Mouse (Mus musculus): Measurements from ENCODE around the gene A930009A15Rik. TPM values are rescaled to one million over a fixed set of nuclear protein-coding genes. Genes with fewer than 3 reads are reported as not detected.

The A930009A15Rik gene
- 3.9 and 7.1 TPM in 2 replicates for polyA plus RNA-seq (2011; ENCODE audit: insufficient read depth, insufficient read length, low replicate concordance, missing spikeins)

GRCm38 (mm10) chr10:115569712-115570491 is at the start of gene A930009A15Rik:
A930009A15Rik (plus strand) TSS chr10:115569986.
- H3K27ac ChIP-seq (ENCODE audit: control insufficient read depth, insufficient read depth, low read depth, low read length, poor library complexity), result no peak within 1 kb of the TSS
- no peak for TF ChIP-seq POLR2A (IDR thresholded peaks at IDR 0.05; ENCODE audit: borderline replicate concordance, control insufficient read depth, low read depth, low read length)
- no peak for TF ChIP-seq CTCF (IDR thresholded peaks at IDR 0.05; ENCODE audit: control insufficient read depth, insufficient read depth, low read length)
- no peaks in the 10 kb centered on the region for H3K4me1 ChIP-seq (ENCODE audit: control insufficient read depth, insufficient read depth, low read length)
- H3K4me3 ChIP-seq (replicated peaks; ENCODE audit: control insufficient read depth, low read depth, low read length), result no peak within 1 kb of the TSS
- 74% methylated on average over 15 of the region's 15 CpGs for WGBS

GRCm38 (mm10) chr10:115520200-115521080 is 49.3 kb upstream of the A930009A15Rik start:
- TF ChIP-seq CTCF (IDR thresholded peaks at IDR 0.05; ENCODE audit: control insufficient read depth, insufficient read depth, low read length) (no peak), POLR2A (IDR thresholded peaks at IDR 0.05; ENCODE audit: borderline replicate concordance, control insufficient read depth, low read depth, low read length) (no peak)
- whole genome bisulfite sequencing, result 56% methylated on average over 17 of the region's 17 CpGs
- H3K27ac ChIP-seq (ENCODE audit: control insufficient read depth, insufficient read depth, low read depth, low read length, poor library complexity), result no peak overlapping the region
- H3K4me3 ChIP-seq (replicated peaks; ENCODE audit: control insufficient read depth, low read depth, low read length), result no peak overlapping the region
- no peaks in the 10 kb centered on the region; the same call in 1 of the 2 replicates for H3K4me1 ChIP-seq (ENCODE audit: control insufficient read depth, insufficient read depth, low read length)

DNA sequence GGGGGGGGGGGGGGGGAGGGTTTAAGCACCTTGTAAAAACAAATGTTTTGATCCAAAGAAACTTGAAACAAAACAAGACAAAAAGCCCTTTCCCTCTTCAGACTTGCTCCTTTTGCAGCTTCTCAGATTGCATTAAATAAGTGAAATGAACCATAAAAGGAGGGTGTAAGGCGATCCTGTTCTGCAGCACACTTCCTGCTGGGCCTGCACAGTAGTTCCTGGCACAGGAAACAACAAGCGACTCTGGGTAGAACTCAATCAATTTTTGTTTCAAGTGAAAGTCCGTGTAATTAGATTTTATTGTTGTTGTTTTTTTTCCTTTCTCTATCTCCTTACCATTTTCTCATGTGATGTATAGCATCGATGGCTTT is 48.7 kb upstream of the A930009A15Rik start:
- no peak overlapping the region for H3K27ac ChIP-seq (ENCODE audit: control insufficient read depth, insufficient read depth, low read depth, low read length, poor library complexity)
- no peak overlapping the region for H3K4me3 ChIP-seq (replicated peaks; ENCODE audit: control insufficient read depth, low read depth, low read length)
- WGBS, result 7% methylated on average over 4 of the region's 4 CpGs
- TF ChIP-seq POLR2A (IDR thresholded peaks at IDR 0.05; ENCODE audit: borderline replicate concordance, control insufficient read depth, low read depth, low read length) (no peak), CTCF (IDR thresholded peaks at IDR 0.05; ENCODE audit: control insufficient read depth, insufficient read depth, low read length) (no peak)
- H3K4me1 ChIP-seq (ENCODE audit: control insufficient read depth, insufficient read depth, low read length), result no peaks in the 10 kb centered on the region; the same call in 1 of the 2 replicates

DNA sequence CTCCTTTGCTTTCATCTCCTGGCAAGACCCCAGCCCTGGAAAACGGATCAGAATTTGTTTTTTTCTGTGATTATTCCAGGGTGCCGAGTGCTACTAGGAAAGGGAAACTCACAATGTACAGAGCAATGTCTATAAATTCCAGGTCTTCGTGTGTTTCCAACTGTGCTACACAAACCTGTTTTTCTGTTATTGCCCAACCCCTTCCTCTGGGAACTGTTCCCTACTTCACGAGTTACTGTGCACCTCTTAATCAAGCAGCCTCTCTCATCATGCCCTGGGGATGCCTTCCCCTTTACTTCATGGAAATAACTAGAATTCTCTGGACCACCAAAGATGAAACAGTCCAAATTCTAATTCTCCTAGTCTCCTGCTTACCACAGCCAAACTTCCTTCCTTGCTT is 40.9 kb upstream of the A930009A15Rik start:
- no peak overlapping the region for H3K4me3 ChIP-seq (replicated peaks; ENCODE audit: control insufficient read depth, low read depth, low read length)
- no peak overlapping the region for H3K27ac ChIP-seq (ENCODE audit: control insufficient read depth, insufficient read depth, low read depth, low read length, poor library complexity)
- WGBS, result 75% methylated on average over 4 of the region's 4 CpGs
- no peaks in the 10 kb centered on the region for H3K4me1 ChIP-seq (ENCODE audit: control insufficient read depth, insufficient read depth, low read length)
- no peak for TF ChIP-seq CTCF (IDR thresholded peaks at IDR 0.05; ENCODE audit: control insufficient read depth, insufficient read depth, low read length)
- no peak for TF ChIP-seq POLR2A (IDR thresholded peaks at IDR 0.05; ENCODE audit: borderline replicate concordance, control insufficient read depth, low read depth, low read length)

- WGBS, result 80% methylated on average over 12 of the region's 12 CpGs
- no peak overlapping the region for H3K27ac ChIP-seq (ENCODE audit: control insufficient read depth, insufficient read depth, low read depth, low read length, poor library complexity)
- TF ChIP-seq CTCF (IDR thresholded peaks at IDR 0.05; ENCODE audit: control insufficient read depth, insufficient read depth, low read length) (no peak), POLR2A (IDR thresholded peaks at IDR 0.05; ENCODE audit: borderline replicate concordance, control insufficient read depth, low read depth, low read length) (no peak)
- no peaks in the 10 kb centered on the region for H3K4me1 ChIP-seq (ENCODE audit: control insufficient read depth, insufficient read depth, low read length)
- H3K4me3 ChIP-seq (replicated peaks; ENCODE audit: control insufficient read depth, low read depth, low read length), result no peak overlapping the region
These were observed 40.0 kb upstream of the A930009A15Rik start for GRCm38 (mm10) chr10:115529768-115530167.

DNA sequence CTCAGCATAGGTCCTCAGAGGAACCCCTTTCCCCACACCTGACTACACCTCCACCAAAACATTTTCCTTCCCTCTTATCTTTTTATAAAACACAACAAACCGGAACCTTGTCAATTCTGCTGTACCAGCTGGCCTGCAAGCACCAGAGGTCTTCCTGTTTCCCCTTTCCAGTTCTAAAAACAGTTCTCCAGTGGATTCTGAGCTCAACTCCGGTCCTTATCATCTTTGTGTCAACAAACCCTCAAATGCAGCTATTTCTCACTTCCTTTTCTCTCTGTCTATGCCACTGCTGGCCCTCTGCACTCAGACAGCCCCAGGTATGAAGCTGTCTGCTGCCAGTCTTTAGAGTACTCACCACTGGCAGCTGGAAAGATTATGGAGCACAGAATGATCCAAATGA is 39.0 kb upstream of the A930009A15Rik start:
- no peaks in the 10 kb centered on the region for H3K4me1 ChIP-seq (ENCODE audit: control insufficient read depth, insufficient read depth, low read length)
- no peak overlapping the region for H3K4me3 ChIP-seq (replicated peaks; ENCODE audit: control insufficient read depth, low read depth, low read length)
- WGBS, result 3% methylated on average over 2 of the region's 2 CpGs
- no peak for TF ChIP-seq CTCF (IDR thresholded peaks at IDR 0.05; ENCODE audit: control insufficient read depth, insufficient read depth, low read length)
- no peak for TF ChIP-seq POLR2A (IDR thresholded peaks at IDR 0.05; ENCODE audit: borderline replicate concordance, control insufficient read depth, low read depth, low read length)
- H3K27ac ChIP-seq (ENCODE audit: control insufficient read depth, insufficient read depth, low read depth, low read length, poor library complexity), result no peak overlapping the region

- no peak for TF ChIP-seq CTCF (IDR thresholded peaks at IDR 0.05; ENCODE audit: control insufficient read depth, insufficient read depth, low read length)
- WGBS, result 77% methylated on average over 6 of the region's 6 CpGs
- no peak overlapping the region for H3K4me3 ChIP-seq (replicated peaks; ENCODE audit: control insufficient read depth, low read depth, low read length)
- no peaks in the 10 kb centered on the region for H3K4me1 ChIP-seq (ENCODE audit: control insufficient read depth, insufficient read depth, low read length)
- H3K27ac ChIP-seq (ENCODE audit: control insufficient read depth, insufficient read depth, low read depth, low read length, poor library complexity), result no peak overlapping the region
These were observed 26.9 kb upstream of the A930009A15Rik start for GRCm38 (mm10) chr10:115542917-115543316.

GRCm38 (mm10) chr10:115550253-115550652 is 19.5 kb upstream of the A930009A15Rik start:
- Histone ChIP-seq H3K4me3 (replicated peaks; ENCODE audit: control insufficient read depth, low read depth, low read length) (no peak overlapping the region), H3K27ac (ENCODE audit: control insufficient read depth, insufficient read depth, low read depth, low read length, poor library complexity) (no peak overlapping the region), H3K4me1 (ENCODE audit: control insufficient read depth, insufficient read depth, low read length) (no peaks in the 10 kb centered on the region)
- WGBS, result 86% methylated on average over 7 of the region's 7 CpGs
- no peak for TF ChIP-seq POLR2A (IDR thresholded peaks at IDR 0.05; ENCODE audit: borderline replicate concordance, control insufficient read depth, low read depth, low read length)
- TF ChIP-seq CTCF (IDR thresholded peaks at IDR 0.05; ENCODE audit: control insufficient read depth, insufficient read depth, low read length), result no peak
